Mouse (Mus musculus) gastrocnemius, postnatal 10 days (tissue): ENCODE data around the gene Gm10309. TPM values are rescaled to one million over a fixed set of nuclear protein-coding genes. Genes with fewer than 3 reads are reported as not detected.

Experiments used
- DNase-seq: peaks from one replicate; pipeline ENCODE4 v3.0.0; 2021; ENCODE audit warnings: mixed read lengths
- total RNA-seq, 2 experiments: library from RNA; stranded (reverse); gene quantifications; 2 replicates each; pipeline ENCODE4 v1.2.3; 2021

The Gm10309 gene
- total RNA-seq, 2 experiments from 2014 or later = 0.14 TPM; not detected in 1

DNA sequence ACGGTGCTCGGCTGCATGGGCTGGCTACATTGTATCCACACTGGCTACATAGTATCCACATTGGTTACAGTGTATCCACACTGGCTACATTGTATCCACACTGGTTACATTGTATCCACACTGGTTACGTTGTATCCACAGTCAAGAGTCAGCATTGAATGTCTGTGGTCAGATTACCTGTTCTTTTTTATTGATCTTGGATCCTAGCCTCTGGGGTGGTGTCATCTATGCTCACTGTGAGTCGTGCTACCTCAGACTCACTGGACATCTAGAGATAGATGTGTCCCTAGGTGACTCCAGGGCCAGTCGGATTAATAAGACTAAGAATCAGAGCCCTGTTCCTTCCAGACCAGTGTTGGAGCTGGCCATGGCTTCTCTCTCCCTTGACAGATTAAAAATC, 34.9 kb downstream of the Gm10309 start:
- no peak for DNase-seq

DNA sequence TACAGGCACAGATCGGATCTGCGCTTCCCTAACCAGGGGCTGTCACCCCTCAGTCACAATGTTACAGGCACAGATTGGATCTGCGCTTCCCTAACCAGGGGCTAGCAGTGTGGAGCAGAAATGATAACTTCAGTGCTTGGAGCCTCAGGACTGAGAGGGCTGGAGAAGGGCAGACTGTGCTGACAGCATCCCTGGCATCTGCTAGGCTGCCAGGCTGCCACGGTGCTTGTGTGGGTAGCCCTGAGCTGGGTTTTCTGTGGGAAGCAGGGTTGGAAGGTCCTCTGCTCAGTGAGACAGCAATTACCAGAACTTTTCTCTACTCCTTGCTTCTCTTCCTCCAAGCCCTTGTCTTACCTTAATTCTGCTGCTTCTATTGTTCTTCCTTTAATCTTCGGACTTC, 37.1 kb downstream of the Gm10309 start:
- no peak for DNase-seq

- no peak for DNase-seq
These were observed 37.6 kb downstream of the Gm10309 start for GRCm38 (mm10) chr17:86467291-86467898.

DNA sequence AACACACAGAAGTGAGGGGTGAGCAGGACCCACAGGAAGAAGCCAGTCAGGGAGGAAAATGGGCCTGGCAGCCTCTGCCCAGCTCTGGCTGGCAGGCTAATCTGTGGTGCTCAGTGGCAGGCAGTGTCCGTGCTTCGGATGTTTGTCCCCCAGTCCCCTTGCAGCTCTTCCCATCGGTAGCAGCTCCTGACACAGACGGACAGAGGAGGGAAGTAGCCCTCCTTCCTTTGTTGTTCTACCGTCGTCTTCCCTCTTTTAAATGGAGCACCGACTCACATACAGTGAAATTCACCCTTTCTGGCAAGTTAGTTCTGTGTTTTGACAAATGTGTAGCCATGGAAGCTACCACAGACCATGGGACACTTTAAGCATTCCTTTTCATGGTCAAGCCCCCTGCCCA, 38.2 kb downstream of the Gm10309 start:
- no peak for DNase-seq

DNA sequence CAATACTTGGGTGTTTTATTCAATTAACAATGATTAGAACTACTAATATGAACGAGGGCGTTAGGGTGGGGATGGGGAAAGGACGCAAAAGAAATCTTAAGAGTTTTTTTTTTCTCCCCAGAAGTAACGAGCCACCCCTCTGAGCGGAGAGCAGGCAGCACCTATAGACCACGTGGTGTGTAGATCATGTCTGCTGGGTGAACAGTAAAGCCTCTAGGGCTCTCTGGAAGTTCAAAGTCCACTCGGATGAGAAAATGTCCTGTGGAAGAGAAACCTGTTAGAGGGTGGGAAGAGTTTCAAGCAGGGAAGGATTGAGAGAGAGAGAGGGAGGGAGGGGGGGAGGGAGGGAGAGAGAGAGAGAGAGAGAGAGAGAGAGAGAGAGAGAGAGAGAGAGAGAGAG, 38.6 kb downstream of the Gm10309 start:
- DNase-seq = no peak

- no peak for DNase-seq
These were observed 39.2 kb downstream of the Gm10309 start for GRCm38 (mm10) chr17:86465865-86466264.

GRCm38 (mm10) chr17:86464689-86465363, 40.2 kb downstream of the Gm10309 start:
- DNase-seq = peak; percentile 36

DNA sequence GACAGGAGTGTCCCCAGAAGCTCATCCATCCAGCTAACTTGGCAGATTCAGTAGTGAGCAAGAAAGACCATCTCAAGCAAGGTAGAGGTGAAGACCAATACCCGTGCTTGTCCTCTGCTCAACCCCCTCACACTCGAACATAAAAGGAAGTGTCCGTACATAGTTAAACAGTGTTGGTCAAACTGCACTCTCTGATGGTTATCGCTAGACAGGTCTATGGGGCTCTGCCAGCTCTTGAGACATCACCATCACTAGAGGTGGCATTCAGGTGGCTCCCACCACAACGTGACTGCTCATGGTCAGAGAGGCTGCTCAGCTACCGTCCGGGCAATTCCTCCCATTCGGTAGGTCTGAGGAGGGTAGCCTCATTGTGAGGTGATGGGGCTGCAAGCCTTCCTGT, 40.8 kb downstream of the Gm10309 start:
- DNase-seq = no peak

DNA sequence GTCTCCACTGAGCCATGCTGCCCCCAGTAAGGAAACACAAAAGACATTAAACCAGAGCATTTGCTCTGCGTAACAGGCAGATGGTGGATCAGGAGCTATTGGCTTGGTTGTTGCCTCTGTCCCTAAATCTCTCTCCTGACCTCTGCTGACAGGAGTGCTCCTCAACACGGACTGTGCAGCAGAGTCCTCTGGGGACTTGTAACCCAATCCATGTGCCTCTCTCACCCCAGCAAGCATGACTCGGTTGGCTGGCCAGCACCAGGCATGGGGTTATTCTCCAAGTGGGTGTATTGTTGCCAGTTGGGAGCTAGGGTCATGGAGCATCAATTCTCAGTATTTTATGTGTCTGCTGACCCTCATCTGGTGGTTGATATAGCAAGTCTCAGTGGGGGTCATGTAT, 41.7 kb downstream of the Gm10309 start:
- no peak for DNase-seq

GRCm38 (mm10) chr17:86460645-86461430, 44.2 kb downstream of the Gm10309 start:
- no peak for DNase-seq

- no peak for DNase-seq
These were observed 46.6 kb downstream of the Gm10309 start for GRCm38 (mm10) chr17:86458302-86458980.

GRCm38 (mm10) chr17:86456512-86456911, 48.5 kb downstream of the Gm10309 start:
- DNase-seq = no peak

GRCm38 (mm10) chr17:86454351-86454706, 50.7 kb downstream of the Gm10309 start:
- DNase-seq = no peak

DNA sequence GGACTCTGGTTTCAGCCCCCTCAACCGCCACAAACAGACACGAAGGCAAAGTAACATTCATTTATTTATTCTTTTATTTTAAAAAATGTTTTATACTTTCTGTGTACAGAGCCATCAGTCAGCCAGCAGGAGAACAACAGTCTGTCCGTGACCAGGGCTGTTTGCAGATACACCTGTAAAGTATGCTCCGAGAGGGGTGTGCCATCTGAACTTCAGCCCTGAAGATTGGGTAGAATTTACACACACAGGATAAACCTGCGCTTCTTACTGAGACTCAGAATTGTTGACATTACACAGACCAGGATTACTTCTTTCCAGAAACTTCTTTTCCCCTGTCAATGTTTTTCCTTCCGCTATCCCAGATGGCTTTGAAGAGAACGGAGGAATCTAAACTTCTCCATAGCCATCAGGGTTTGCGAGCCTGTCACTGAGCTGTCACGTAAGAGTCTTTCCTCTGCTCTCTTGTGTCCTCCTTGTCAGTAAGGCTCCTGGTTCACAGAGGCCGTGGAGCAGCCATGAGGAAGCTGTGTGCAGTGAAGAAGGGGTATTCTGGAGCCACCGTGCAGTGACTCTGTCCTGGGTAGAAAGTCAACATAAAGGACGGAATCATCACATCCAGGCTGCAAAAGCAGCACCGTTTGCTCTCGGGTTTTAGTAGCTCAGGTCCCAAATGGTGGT, 51.2 kb downstream of the Gm10309 start:
- no peak for DNase-seq

GRCm38 (mm10) chr17:86452934-86453333, 52.1 kb downstream of the Gm10309 start:
- no peak for DNase-seq

Other genes starting within 250 kb of the Gm10309 start
- gene Epas1, start 248.5 kb upstream of the Gm10309 start, total RNA-seq = 10 to 100 TPM; 76.9 to 88.9 TPM